Mouse (Mus musculus): ENCODE results near the gene Specc1.

DNA sequence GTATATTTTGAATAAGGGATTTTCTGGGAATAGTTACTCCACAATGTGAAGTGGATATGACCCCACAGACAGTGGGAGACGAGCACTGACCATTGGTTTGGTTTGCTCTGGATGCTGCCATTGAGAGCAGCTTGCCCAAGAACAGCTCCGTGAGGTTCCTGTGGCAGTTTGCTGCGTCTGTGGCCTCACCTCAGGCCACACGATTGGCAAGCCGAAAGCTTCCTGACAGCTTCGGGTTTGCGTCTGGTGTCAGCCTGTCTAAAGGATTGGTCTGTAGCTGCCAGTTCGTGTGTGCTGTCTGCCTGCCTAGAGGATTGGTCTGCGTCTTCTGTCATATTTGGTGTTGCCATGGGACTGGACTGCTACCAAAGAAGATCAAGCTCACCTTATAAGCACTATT lies 12.1 kb upstream of the Specc1 start:
- TF ChIP-seq POLR2A (IDR thresholded peaks at IDR 0.05; ENCODE audit: low read depth, low read length) (no peak), CTCF (conservative IDR thresholded peaks at IDR 0.05 in 1 of 2, IDR thresholded peaks at IDR 0.05 in 1 of 2; ENCODE audit: low read depth in 2 of 2, low read length in 2 of 2) (no peak), ZMIZ1 (IDR thresholded peaks at IDR 0.05; ENCODE audit: low read depth, low read length) (no peak), EP300 (IDR thresholded peaks at IDR 0.05; ENCODE audit: low read length) (no peak), ETS1 (conservative IDR thresholded peaks at IDR 0.05; ENCODE audit: low read depth, low read length) (no peak), ZKSCAN1 (IDR thresholded peaks at IDR 0.05; ENCODE audit: borderline replicate concordance, low read depth, low read length) (no peak)

All from CH12.LX (cell line).